Mouse (Mus musculus) lung, embryonic 16.5 days (tissue): ENCODE results near the gene Dazap2. TPM values are rescaled to one million over a fixed set of nuclear protein-coding genes. Genes with fewer than 3 reads are reported as not detected.

ENCODE experiments used
- ATAC-seq: fragments of 200-750 bp; cut with Nextera tagmentation; 2 replicates; pipeline ENCODE4 v1.8.0; 2017; ENCODE audit warnings: low read depth, mild to moderate bottlenecking, moderate library complexity
- H3K27ac ChIP-seq: fragments of 300-500 bp; sonication (generic); 2 replicates; pipeline ENCODE4 v1.5.1; 2014; ENCODE audit warnings: mild to moderate bottlenecking, control low read depth, low read length
- H3K27me3 ChIP-seq: fragments of 300-500 bp; sonication (generic); 2 replicates; pipeline ENCODE4 v1.6.1; 2014; ENCODE audit warnings: low read depth, low read length, mixed read lengths; ENCODE audit not compliant: control insufficient read depth, insufficient read depth
- H3K36me3 ChIP-seq: fragments of 300-500 bp; sonication (generic); 2 replicates; pipeline ENCODE4 v1.6.1; 2014; ENCODE audit warnings: low read length; ENCODE audit not compliant: control insufficient read depth, insufficient read depth
- H3K4me1 ChIP-seq: fragments of 300-500 bp; sonication (generic); replicated peaks from 2 replicates; pipeline ENCODE4 v1.6.1; 2014; ENCODE audit warnings: low read length, mixed read lengths; ENCODE audit not compliant: control insufficient read depth, insufficient read depth
- H3K4me2 ChIP-seq: fragments of 300-500 bp; sonication (generic); 2 replicates; pipeline ENCODE4 v1.6.1; 2014; ENCODE audit warnings: low read depth, low read length, control low read depth
- H3K4me3 ChIP-seq: fragments of 300-500 bp; sonication (generic); 2 replicates; pipeline ENCODE4 v1.5.1; 2014; ENCODE audit warnings: mild to moderate bottlenecking, low read length, control low read depth
- H3K9ac ChIP-seq: fragments of 300-500 bp; sonication (generic); 2 replicates; pipeline ENCODE4 v1.6.1; 2014; ENCODE audit warnings: low read length, control low read depth
- H3K9me3 ChIP-seq: fragments of 300-500 bp; sonication (generic); 2 replicates; pipeline ENCODE4 v1.6.1; 2016; ENCODE audit warnings: low read length; ENCODE audit not compliant: control insufficient read depth
- WGBS: fragments of 180-500 bp; shearing (Covaris S2); extraction: QIAGEN DNeasy Blood & Tissue Kit; methylation state at CpG from one replicate; pipeline ENCODE4 v1.1.7; 2014; 5-methylcytosine and 5-hydroxymethylcytosine counted together
- polyA plus RNA-seq: library from polyadenylated mRNA; unstranded; fragments of >200 nt; fragmentation: Nextera tagmentation; extraction: Ambion mirVana; gene quantifications from 2 replicates; pipeline ENCODE4 v1.2.1, GENCODE M21; 2015

Gene Dazap2
- polyA plus RNA-seq: 248 and 262 TPM in 2 replicates

GRCm38 (mm10) chr15:100614996-100615824 lies at the start of gene Dazap2:
Gene Dazap2, plus strand, starts transcription at chr15:100615349.
- under 1% methylated on average over 77 of the region's 99 CpGs for WGBS
- ATAC-seq: peak; percentile 91

GRCm38 (mm10) chr15:100566531-100566930 lies 48.6 kb upstream of the Dazap2 start:
- no peak overlapping the region for H3K9ac ChIP-seq
- no peak overlapping the region for H3K27ac ChIP-seq
- H3K36me3 ChIP-seq: no peaks in the 10 kb centered on the region
- 47% methylated on average over 2 of the region's 2 CpGs for WGBS
- no peaks in the 10 kb centered on the region for H3K27me3 ChIP-seq
- no peak overlapping the region for H3K4me3 ChIP-seq
- no peaks in the 10 kb centered on the region for H3K9me3 ChIP-seq
- no peak for ATAC-seq
- no peaks in the 10 kb centered on the region for H3K4me1 ChIP-seq
- no peak overlapping the region for H3K4me2 ChIP-seq

More at GRCm38 (mm10) chr15:100614996-100615824, at the start of gene Dazap2:
- Histone ChIP-seq H3K4me1 (peaks cover 13% of the 10 kb centered on the region), H3K4me3 (peak within 1 kb of the TSS; percentile 91), H3K36me3 (peaks cover 16% of the 10 kb centered on the region), H3K9ac (peak within 1 kb of the TSS; percentile 96), H3K27ac (peak within 1 kb of the TSS; percentile 99), H3K27me3 (no peaks in the 10 kb centered on the region), H3K9me3 (no peaks in the 10 kb centered on the region), H3K4me2 (peak within 1 kb of the TSS; percentile 88)

GRCm38 (mm10) chr15:100569239-100569638 lies 45.9 kb upstream of the Dazap2 start:
- 70% methylated on average over 3 of the region's 3 CpGs for WGBS
- Histone ChIP-seq H3K9ac (no peak overlapping the region), H3K27me3 (no peaks in the 10 kb centered on the region), H3K36me3 (no peaks in the 10 kb centered on the region), H3K4me3 (no peak overlapping the region), H3K4me2 (no peak overlapping the region), H3K9me3 (no peaks in the 10 kb centered on the region), H3K4me1 (peaks cover 10% of the 10 kb centered on the region), H3K27ac (no peak overlapping the region)
- ATAC-seq: no peak

DNA sequence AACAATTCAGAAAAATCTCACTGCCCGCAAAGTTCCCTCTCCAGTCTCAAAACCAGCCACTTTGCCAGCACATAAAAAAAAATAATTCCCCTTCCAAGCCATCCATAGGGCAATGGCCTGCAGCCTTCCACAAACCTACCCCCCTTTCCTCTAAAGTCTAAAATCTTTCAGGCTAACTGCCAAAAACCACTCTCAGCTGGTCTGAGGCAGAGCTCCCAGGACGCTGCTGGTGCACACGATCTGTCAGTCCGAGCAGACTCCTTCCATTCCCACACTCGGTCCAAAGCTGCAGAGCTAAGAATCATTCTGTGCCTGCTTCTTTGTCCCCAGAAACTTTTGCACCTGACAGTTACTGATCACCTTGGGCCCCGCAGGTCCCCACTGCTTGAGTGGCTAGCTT lies 41.2 kb upstream of the Dazap2 start:
- ATAC-seq: peak; percentile 89
- Histone ChIP-seq H3K9me3 (no peaks in the 10 kb centered on the region), H3K27me3 (no peaks in the 10 kb centered on the region), H3K9ac (no peak overlapping the region; the same call in 1 of the 2 replicates), H3K36me3 (no peaks in the 10 kb centered on the region), H3K4me3 (no peak overlapping the region), H3K4me2 (no peak overlapping the region), H3K27ac (peak overlapping the region; percentile 80), H3K4me1 (peaks cover 20% of the 10 kb centered on the region)
- WGBS: 10% methylated on average over 6 of the region's 6 CpGs

DNA sequence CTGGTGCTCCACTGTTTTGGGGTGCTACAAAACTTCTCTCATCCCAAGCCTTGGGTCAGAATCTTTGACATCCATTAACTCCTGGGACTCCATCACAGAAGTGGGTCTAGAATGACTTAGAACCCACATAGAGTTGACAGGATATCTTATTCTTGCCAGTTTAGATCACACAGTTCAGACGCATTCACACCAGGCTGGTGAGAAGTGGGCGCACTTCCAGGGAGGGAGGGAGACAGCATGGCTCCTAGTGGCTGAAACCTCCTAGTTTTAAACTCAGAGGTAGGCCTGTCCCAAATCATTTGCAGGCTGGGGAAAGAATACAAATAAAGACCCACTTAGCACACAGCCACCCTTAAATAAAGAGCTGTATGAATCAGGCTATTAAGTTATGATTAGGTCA lies 40.8 kb upstream of the Dazap2 start:
- WGBS: 67% methylated on average over 2 of the region's 2 CpGs
- no peak overlapping the region for H3K4me3 ChIP-seq
- peak; percentile 47 for ATAC-seq
- H3K27me3 ChIP-seq: no peaks in the 10 kb centered on the region
- H3K4me1 ChIP-seq: peaks cover 20% of the 10 kb centered on the region
- no peak overlapping the region for H3K4me2 ChIP-seq
- H3K36me3 ChIP-seq: no peaks in the 10 kb centered on the region
- no peaks in the 10 kb centered on the region for H3K9me3 ChIP-seq
- H3K9ac ChIP-seq: peak overlapping the region; percentile 23; the same call in 1 of the 2 replicates
- peak overlapping the region; percentile 80 for H3K27ac ChIP-seq

- 82% methylated on average over 12 of the region's 12 CpGs for WGBS
Measured at GRCm38 (mm10) chr15:100575366-100575765, 39.8 kb upstream of the Dazap2 start.

DNA sequence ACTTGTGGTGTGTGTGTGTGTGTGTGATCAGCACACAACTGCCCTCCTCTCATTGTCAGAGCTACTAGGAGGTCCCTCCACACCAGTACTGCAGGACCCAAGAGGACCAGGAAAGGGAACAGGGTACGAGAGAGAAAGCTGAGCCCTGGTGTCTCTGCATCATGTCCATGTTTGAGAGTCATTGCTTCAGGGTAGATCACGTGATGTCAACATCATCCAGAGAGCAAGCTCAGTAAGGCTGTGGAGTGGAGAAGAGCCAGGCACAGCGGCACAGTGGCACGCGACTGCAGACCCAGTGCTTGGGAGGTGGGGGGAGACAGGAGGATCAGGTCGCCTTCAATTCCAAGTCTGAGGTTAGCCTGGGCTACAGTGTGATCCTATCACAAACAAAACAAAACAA lies 38.8 kb upstream of the Dazap2 start:
- H3K4me3 ChIP-seq: no peak overlapping the region
- no peak overlapping the region for H3K27ac ChIP-seq
- H3K36me3 ChIP-seq: no peaks in the 10 kb centered on the region
- ATAC-seq: no peak
- H3K9me3 ChIP-seq: no peaks in the 10 kb centered on the region
- H3K4me1 ChIP-seq: peaks cover 20% of the 10 kb centered on the region
- H3K4me2 ChIP-seq: no peak overlapping the region
- 86% methylated on average over 6 of the region's 6 CpGs for WGBS
- no peak overlapping the region for H3K9ac ChIP-seq
- no peaks in the 10 kb centered on the region for H3K27me3 ChIP-seq

More at GRCm38 (mm10) chr15:100575366-100575765, 39.8 kb upstream of the Dazap2 start:
- H3K4me2 ChIP-seq: no peak overlapping the region
- H3K4me3 ChIP-seq: no peak overlapping the region
- no peak overlapping the region for H3K9ac ChIP-seq
- ATAC-seq: no peak
- H3K4me1 ChIP-seq: peaks cover 20% of the 10 kb centered on the region
- H3K36me3 ChIP-seq: no peaks in the 10 kb centered on the region
- no peaks in the 10 kb centered on the region for H3K27me3 ChIP-seq
- peak overlapping the region; percentile 80; the same call in 1 of the 2 replicates for H3K27ac ChIP-seq
- H3K9me3 ChIP-seq: no peaks in the 10 kb centered on the region

DNA sequence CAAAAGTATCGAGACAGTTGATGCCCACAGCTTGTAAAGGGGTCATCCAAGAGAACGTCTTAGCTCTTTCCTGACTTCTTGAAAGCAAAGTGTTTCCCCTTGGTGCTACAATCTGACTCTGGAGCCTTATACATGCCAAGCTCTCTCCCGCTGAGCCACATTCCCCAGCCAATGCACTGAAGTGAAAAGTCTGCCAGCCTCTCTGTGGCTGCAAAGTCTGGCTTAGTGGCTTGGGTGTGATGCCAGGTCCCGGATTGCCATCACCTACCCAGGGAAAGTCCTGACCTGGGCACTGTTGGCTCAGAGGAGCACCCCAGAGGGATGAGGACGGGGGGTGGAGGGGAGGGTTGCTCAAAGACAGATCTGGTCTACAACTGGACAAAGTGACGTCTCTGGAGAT lies 38.3 kb upstream of the Dazap2 start:
- no peaks in the 10 kb centered on the region for H3K9me3 ChIP-seq
- H3K27ac ChIP-seq: no peak overlapping the region
- no peaks in the 10 kb centered on the region for H3K27me3 ChIP-seq
- no peak overlapping the region for H3K4me3 ChIP-seq
- H3K4me2 ChIP-seq: no peak overlapping the region
- no peak for ATAC-seq
- peaks cover 20% of the 10 kb centered on the region for H3K4me1 ChIP-seq
- WGBS: 65% methylated on average over 6 of the region's 6 CpGs
- no peak overlapping the region for H3K9ac ChIP-seq
- H3K36me3 ChIP-seq: no peaks in the 10 kb centered on the region

- no peaks in the 10 kb centered on the region for H3K36me3 ChIP-seq
- no peaks in the 10 kb centered on the region for H3K9me3 ChIP-seq
- H3K4me3 ChIP-seq: no peak overlapping the region
- peaks cover 20% of the 10 kb centered on the region for H3K4me1 ChIP-seq
- 84% methylated on average over 16 of the region's 16 CpGs for WGBS
- no peak overlapping the region for H3K9ac ChIP-seq
- no peak overlapping the region for H3K27ac ChIP-seq
- H3K4me2 ChIP-seq: no peak overlapping the region
- no peak for ATAC-seq
- H3K27me3 ChIP-seq: no peaks in the 10 kb centered on the region
Measured at GRCm38 (mm10) chr15:100577972-100578371, 37.2 kb upstream of the Dazap2 start.
